Mouse (Mus musculus): Measurements from ENCODE around the gene Lmod3. TPM values are rescaled to one million over a fixed set of nuclear protein-coding genes. Genes with fewer than 3 reads are reported as not detected.
A peak's percentile ranks its signal among the peaks of the same experiment; 100 is the strongest.

Lmod3 gene
- polyA plus RNA-seq, 1 experiment from 2014 or later = 10.6 TPM

DNA sequence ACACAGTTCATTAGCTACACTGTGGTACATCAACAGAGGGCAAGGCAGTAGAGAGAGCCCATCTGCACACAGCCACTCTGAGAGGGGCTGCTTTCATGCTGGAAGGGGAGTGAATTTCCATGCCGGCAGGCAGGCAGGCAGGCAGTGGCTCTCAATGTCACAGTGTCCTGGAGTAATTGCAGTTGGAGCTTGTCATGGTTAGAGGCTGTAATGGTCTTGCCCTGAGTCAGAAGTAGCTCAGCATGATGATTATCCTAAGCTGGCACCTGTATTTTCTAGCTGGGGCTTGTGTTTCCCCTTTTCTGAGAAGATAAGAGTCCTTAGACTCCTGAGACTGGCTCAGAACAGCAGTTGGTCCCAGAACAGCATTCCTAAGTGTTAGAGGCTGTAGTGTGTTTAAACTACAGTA lies 26.5 kb downstream of the Lmod3 start:
- no peaks in the 10 kb centered on the region for H3K27me3 ChIP-seq
- H3K36me3 ChIP-seq = peaks cover 11% of the 10 kb centered on the region; the same call in 1 of the 2 replicates
- no peaks in the 10 kb centered on the region for H3K9me3 ChIP-seq (replicated peaks)
- no peak overlapping the region for H3K4me3 ChIP-seq (replicated peaks)
- peaks cover 26% of the 10 kb centered on the region for H3K4me1 ChIP-seq
- H3K4me2 ChIP-seq (replicated peaks) = no peak overlapping the region
- 24% methylated on average over 1 of the region's 1 CpGs for WGBS
- H3K9ac ChIP-seq = no peak overlapping the region
- no peak overlapping the region; the same call in 1 of the 2 replicates for H3K27ac ChIP-seq (replicated peaks)
- ATAC-seq (ENCODE audit: insufficient number of reproducible peaks, low FRiP score, low TSS enrichment, low read depth) = no peak

DNA sequence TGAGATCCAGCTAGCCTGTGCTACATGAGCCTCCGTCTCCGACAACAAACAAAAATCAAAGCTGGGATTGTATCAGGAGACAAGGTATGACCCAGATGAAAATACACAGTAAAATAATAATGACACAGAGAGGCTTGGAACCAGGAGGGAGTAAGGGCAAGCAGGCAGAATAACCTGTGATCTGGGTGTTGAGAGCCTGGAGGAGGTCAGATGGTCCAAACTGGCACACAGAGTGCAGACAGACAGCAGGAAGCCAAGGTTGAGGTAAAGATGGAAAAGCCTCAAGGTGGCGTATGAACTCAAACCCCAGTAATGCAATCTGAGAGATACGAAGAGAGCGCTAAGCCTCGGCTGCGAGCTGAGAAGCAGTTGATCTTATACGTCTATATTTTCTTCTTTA lies 28.1 kb downstream of the Lmod3 start:
- H3K27me3 ChIP-seq = no peaks in the 10 kb centered on the region
- 89% methylated on average over 8 of the region's 8 CpGs for WGBS
- H3K9ac ChIP-seq = no peak overlapping the region
- H3K36me3 ChIP-seq = peaks cover 2% of the 10 kb centered on the region; the same call in 1 of the 2 replicates
- H3K4me3 ChIP-seq (replicated peaks) = no peak overlapping the region
- H3K4me1 ChIP-seq = peaks cover 28% of the 10 kb centered on the region
- no peak overlapping the region for H3K27ac ChIP-seq (replicated peaks)
- no peaks in the 10 kb centered on the region for H3K9me3 ChIP-seq (replicated peaks)
- H3K4me2 ChIP-seq (replicated peaks) = no peak overlapping the region
- no peak for ATAC-seq (ENCODE audit: insufficient number of reproducible peaks, low FRiP score, low TSS enrichment, low read depth)

DNA sequence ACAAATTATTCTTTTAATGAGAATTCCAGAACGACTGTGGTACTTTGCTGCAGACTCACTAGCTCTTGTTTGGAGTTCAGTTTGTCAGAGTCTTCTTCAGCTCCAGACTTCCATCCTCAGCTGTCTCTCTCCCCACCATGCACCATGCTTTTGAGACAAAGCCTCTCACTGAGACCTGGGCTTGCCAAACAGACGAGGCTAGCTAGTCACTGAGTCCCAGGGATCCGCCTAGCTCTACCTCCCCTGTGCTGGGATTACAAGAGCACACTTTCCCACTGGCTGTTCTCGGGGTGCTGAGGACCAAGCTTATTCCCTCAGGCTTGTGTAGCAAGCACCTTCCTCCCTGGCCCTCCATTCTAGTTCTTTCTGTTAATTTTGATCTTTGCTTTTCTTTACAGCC lies 29.0 kb downstream of the Lmod3 start:
- no peaks in the 10 kb centered on the region for H3K9me3 ChIP-seq (replicated peaks)
- no peak overlapping the region for H3K4me2 ChIP-seq (replicated peaks)
- H3K9ac ChIP-seq = no peak overlapping the region
- no peak overlapping the region for H3K4me3 ChIP-seq (replicated peaks)
- peak overlapping the region; percentile 70 for H3K27ac ChIP-seq (replicated peaks)
- no peak for ATAC-seq (ENCODE audit: insufficient number of reproducible peaks, low FRiP score, low TSS enrichment, low read depth)
- WGBS = 66% methylated on average over 4 of the region's 4 CpGs
- H3K4me1 ChIP-seq = peaks cover 28% of the 10 kb centered on the region
- H3K27me3 ChIP-seq = no peaks in the 10 kb centered on the region
- H3K36me3 ChIP-seq = no peaks in the 10 kb centered on the region

DNA sequence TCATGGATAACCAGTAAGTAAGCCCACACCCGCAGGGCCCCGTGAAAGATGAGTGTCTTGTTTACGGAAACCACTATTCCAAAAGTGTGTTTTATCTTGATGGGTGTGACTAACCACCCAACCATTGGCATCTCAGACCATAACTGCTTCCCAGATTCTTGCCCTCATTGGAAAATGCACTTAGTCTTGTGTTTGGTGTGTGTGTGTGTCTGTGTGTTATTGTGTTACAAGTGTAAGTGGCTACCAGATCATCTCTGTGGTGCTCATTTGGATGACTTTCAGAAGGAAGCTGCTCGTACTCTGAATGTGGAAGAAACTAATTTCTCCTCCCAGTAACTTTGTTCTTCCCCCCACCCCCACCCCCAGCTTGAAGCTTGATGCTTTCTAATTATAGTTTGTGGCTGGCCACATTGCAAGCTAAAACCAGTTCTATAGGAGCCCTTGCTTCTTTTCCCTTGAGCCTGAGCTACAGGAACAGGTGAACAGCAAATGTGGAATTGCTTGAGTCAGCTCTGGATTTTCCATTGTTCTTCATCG lies 29.6 kb downstream of the Lmod3 start:
- Histone ChIP-seq H3K27me3 (no peaks in the 10 kb centered on the region), H3K4me3 (replicated peaks) (no peak overlapping the region), H3K9ac (no peak overlapping the region), H3K4me2 (replicated peaks) (peak overlapping the region; percentile 13), H3K4me1 (peaks cover 28% of the 10 kb centered on the region), H3K9me3 (replicated peaks) (no peaks in the 10 kb centered on the region), H3K36me3 (no peaks in the 10 kb centered on the region), H3K27ac (replicated peaks) (peak overlapping the region; percentile 77)
- ATAC-seq (ENCODE audit: insufficient number of reproducible peaks, low FRiP score, low TSS enrichment, low read depth) = peak; percentile 56; the same call in 1 of the 2 replicates
- 27% methylated on average over 5 of the region's 5 CpGs for WGBS

DNA sequence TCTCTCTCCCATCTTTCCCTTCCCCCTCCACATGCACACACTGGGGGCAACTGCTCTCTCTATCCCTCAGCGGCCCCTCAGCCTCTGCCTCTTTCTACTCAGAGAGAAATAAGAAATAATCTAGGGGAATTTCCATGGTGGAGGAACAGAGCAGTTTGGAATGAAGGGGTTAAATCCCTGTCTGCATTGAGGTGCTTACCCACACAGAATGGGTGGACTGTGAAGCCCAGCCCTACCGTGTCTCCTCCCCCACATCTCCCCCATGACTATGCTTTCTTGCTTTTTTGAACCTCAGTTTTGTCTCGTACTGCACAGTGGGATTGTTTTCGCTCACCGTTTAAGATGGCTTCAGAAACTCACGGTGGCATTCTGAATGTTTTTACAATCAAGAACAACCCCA lies 30.2 kb downstream of the Lmod3 start:
- H3K9ac ChIP-seq = no peak overlapping the region
- no peak for ATAC-seq (ENCODE audit: insufficient number of reproducible peaks, low FRiP score, low TSS enrichment, low read depth)
- H3K9me3 ChIP-seq (replicated peaks) = no peaks in the 10 kb centered on the region
- H3K4me3 ChIP-seq (replicated peaks) = no peak overlapping the region
- 30% methylated on average over 6 of the region's 6 CpGs for WGBS
- no peaks in the 10 kb centered on the region for H3K36me3 ChIP-seq
- H3K4me2 ChIP-seq (replicated peaks) = no peak overlapping the region; the same call in 1 of the 2 replicates
- H3K27ac ChIP-seq (replicated peaks) = peak overlapping the region; percentile 77
- peaks cover 28% of the 10 kb centered on the region for H3K4me1 ChIP-seq
- H3K27me3 ChIP-seq = no peaks in the 10 kb centered on the region

DNA sequence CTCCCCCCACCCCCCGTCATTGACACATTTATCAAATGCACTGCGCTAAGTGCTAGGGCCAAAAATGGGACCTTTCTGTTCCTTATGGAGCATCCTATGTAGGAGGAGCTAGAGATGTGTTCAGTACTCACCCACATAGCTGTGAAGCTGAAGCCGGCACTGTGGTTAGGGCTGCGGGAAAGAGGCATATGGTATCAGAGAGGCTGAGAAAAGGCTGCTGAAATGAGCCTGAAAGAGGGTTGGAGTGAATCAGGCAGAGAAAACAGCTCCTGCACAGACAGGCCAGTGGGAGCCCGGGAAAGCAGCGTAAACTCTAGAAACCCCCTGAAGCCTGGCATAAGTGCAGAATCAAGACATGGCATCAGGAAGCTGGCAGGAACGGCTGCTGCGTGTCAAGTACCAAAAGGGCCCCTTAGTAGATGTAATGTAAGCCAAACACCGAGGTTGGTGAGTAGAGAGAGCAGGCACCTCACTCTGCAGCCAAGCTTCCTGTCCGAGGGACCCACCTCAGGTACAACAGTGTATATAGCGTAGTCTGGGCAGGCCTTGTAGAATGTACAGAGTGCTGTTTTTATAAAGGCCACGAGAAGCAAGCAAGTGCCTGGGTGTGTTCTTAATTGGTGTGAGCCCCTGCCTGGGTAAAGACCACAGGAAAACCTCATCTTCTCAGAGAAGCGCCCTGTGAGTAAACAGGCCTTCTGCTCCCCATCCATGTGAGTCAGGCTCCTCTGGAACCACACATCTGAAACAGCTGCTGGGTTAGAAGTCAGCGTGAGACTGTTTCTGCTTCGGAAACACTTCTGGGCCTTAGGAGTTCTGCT lies 31.1 kb downstream of the Lmod3 start:
- no peaks in the 10 kb centered on the region for H3K36me3 ChIP-seq
- peak; percentile 58; the same call in 1 of the 2 replicates for ATAC-seq (ENCODE audit: insufficient number of reproducible peaks, low FRiP score, low TSS enrichment, low read depth)

DNA sequence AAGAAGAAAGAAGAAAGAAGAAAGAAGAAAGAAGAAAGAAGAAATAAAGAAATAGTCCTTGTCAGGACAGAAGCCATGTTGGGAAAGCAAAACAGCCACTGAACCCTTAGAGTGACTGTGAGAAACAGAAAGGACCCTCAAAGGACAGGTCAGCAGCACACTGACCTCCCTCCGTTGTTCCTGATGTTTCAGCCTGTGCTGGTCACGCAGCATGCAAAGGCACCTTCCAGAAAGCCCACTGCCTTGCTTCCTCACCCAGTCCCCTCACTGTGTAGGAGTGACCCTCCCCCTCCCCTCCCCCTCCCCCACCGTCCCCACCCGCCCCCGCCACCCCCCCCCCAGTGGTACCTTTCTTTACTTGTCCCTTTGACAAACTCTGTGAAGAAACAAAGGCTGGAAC lies 31.9 kb downstream of the Lmod3 start:
- H3K9me3 ChIP-seq (replicated peaks) = no peaks in the 10 kb centered on the region
- no peak for ATAC-seq (ENCODE audit: insufficient number of reproducible peaks, low FRiP score, low TSS enrichment, low read depth)

More for the DNA sequence above, 31.1 kb downstream of the Lmod3 start:
- no peak overlapping the region for H3K4me3 ChIP-seq (replicated peaks)
- no peak overlapping the region; the same call in 1 of the 2 replicates for H3K4me2 ChIP-seq (replicated peaks)
- H3K4me1 ChIP-seq = peaks cover 31% of the 10 kb centered on the region
- no peaks in the 10 kb centered on the region for H3K27me3 ChIP-seq
- H3K27ac ChIP-seq (replicated peaks) = peak overlapping the region; percentile 77
- no peaks in the 10 kb centered on the region for H3K9me3 ChIP-seq (replicated peaks)
- 48% methylated on average over 15 of the region's 15 CpGs for WGBS
- H3K9ac ChIP-seq = no peak overlapping the region

DNA sequence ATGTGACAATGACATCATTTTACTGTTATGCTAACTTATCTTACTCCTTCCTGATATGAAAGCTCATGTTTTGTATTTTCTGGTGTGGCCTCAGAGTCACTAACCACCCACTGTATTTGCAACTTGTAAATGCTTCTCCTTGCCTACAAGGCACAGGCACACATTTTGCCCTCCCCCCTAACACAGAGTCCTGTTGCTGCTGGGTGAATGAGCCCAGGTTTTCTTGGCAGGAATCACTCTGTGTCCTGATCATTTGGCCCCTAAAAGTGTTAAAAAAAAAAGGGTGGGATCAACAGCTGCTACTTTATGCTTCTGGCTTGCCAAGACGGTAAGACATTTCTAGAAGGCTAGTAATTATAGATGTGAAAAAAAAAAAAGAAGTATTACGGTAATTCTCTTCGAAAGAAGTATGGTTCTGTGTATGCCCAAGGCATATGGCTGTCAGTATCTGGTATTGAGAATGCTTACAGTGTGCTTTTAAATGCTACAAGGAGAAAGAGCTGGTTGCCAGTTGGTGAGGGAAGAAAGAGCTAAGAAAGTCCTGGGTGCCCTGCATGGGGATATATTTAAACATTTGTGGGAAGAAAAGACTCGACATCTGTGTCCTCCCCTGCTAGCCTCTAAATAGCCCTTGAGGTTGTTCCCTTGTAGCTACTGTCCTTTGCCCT lies 36.3 kb downstream of the Lmod3 start:
- Histone ChIP-seq H3K27ac (replicated peaks) (no peak overlapping the region), H3K4me2 (replicated peaks) (no peak overlapping the region), H3K9ac (no peak overlapping the region), H3K4me3 (replicated peaks) (no peak overlapping the region), H3K36me3 (no peaks in the 10 kb centered on the region), H3K27me3 (no peaks in the 10 kb centered on the region), H3K9me3 (replicated peaks) (no peaks in the 10 kb centered on the region), H3K4me1 (peaks cover 25% of the 10 kb centered on the region)
- WGBS = 39% methylated on average over 4 of the region's 4 CpGs
- no peak for ATAC-seq (ENCODE audit: insufficient number of reproducible peaks, low FRiP score, low TSS enrichment, low read depth)

More for the DNA sequence above, 31.9 kb downstream of the Lmod3 start:
- Histone ChIP-seq H3K4me2 (replicated peaks) (no peak overlapping the region), H3K4me1 (peaks cover 35% of the 10 kb centered on the region), H3K36me3 (no peaks in the 10 kb centered on the region), H3K4me3 (replicated peaks) (no peak overlapping the region), H3K27ac (replicated peaks) (no peak overlapping the region; the same call in 1 of the 2 replicates), H3K9ac (no peak overlapping the region), H3K27me3 (no peaks in the 10 kb centered on the region)
- 85% methylated on average over 2 of the region's 5 CpGs for WGBS

DNA sequence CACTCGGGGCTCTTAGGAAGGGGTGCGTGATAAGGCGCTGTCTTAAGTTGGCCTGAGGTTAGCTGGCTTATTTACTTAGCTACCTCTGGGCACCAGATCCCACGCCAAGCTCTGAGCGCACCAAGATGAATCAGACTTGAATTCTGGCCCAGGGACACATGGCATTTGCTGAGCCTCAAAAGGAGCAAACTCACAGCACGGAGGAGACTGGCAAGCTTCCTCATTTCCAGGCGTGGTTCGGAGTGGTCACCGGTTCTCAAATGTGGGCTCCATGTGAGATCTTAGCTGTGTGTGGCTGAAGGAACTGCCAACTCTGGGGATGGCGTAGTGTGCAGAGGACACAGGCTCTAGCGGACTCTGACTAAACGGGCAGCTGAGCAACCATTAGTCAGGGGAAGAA lies 40.6 kb downstream of the Lmod3 start:
- no peak overlapping the region for H3K9ac ChIP-seq
- H3K4me2 ChIP-seq (replicated peaks) = peak overlapping the region; percentile 78
- H3K4me3 ChIP-seq (replicated peaks) = peak overlapping the region; percentile 64
- H3K36me3 ChIP-seq = no peaks in the 10 kb centered on the region
- ATAC-seq (ENCODE audit: insufficient number of reproducible peaks, low FRiP score, low TSS enrichment, low read depth) = no peak
- WGBS = 50% methylated on average over 12 of the region's 12 CpGs
- H3K9me3 ChIP-seq (replicated peaks) = no peaks in the 10 kb centered on the region
- H3K27ac ChIP-seq (replicated peaks) = peak overlapping the region; percentile 45; the same call in 1 of the 2 replicates
- H3K4me1 ChIP-seq = peaks cover 20% of the 10 kb centered on the region
- no peaks in the 10 kb centered on the region for H3K27me3 ChIP-seq

DNA sequence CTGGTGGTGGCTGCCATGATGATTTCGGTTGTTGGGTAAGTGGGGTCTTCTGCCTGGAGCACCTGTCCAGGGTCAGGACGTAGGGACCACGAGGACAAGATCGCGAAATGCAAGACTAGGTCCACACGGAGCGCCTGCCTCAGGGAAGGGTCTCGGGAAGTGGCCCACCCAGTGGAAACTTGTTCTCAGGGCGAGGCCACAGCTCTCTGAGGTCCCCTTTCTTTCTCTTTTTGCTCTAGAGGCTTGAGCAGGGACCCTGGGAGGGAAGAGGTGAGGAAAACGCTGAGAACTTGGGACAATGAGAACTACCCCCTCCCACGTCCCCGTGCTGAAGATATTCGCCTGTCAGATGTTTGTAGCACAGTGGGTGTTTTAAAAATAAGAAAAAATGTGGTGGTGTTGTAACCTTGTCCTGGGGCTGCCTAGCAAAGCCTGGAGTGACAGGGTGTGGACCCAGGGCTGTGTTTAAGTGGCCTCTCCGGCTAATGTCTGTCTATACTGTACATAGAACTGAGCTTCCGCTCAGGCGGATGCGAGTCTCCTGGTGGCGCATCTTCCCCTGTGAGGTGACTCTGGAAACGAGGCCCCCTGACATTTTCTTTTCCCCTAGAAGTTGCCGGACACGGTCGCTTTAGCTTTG lies 41.5 kb downstream of the Lmod3 start:
- peaks cover 16% of the 10 kb centered on the region for H3K4me1 ChIP-seq
- H3K4me3 ChIP-seq (replicated peaks) = peak overlapping the region; percentile 64
- peak overlapping the region; percentile 64 for H3K9ac ChIP-seq
- under 1% methylated on average over 22 of the region's 22 CpGs for WGBS
- no peaks in the 10 kb centered on the region for H3K36me3 ChIP-seq
- H3K27me3 ChIP-seq = no peaks in the 10 kb centered on the region
- ATAC-seq (ENCODE audit: insufficient number of reproducible peaks, low FRiP score, low TSS enrichment, low read depth) = peak; percentile 61
- H3K4me2 ChIP-seq (replicated peaks) = peak overlapping the region; percentile 78
- no peaks in the 10 kb centered on the region for H3K9me3 ChIP-seq (replicated peaks)
- H3K27ac ChIP-seq (replicated peaks) = peak overlapping the region; percentile 73
